Mouse (Mus musculus) liver, embryonic 14.5 days (tissue): ENCODE results near the gene Dock9. TPM values are rescaled to one million over a fixed set of nuclear protein-coding genes. Genes with fewer than 3 reads are reported as not detected.

Experiments
- ATAC-seq: fragments of 200-750 bp; cut with Nextera tagmentation; 2 replicates; pipeline ENCODE4 v1.8.0; 2017; ENCODE audit warnings: moderate number of reproducible peaks, mild to moderate bottlenecking, moderate library complexity; ENCODE audit not compliant: insufficient read depth
- DNase-seq, 3 experiments: peaks; one replicate each; pipeline ENCODE4 v3.0.0-alpha.2; 2012 to 2013; ENCODE audit warnings: low read depth in 3 of 3, low spot score in 3 of 3
- H3K27ac ChIP-seq: fragments of 300-500 bp; sonication (generic); 2 replicates; pipeline ENCODE4 v1.5.1; 2014; ENCODE audit warnings: moderate library complexity, mild to moderate bottlenecking, control low read depth, inconsistent platforms
- H3K27me3 ChIP-seq: fragments of 300-500 bp; sonication (generic); 2 replicates; pipeline ENCODE4 v1.6.1; 2014; ENCODE audit warnings: mild to moderate bottlenecking, low read length, moderate library complexity; ENCODE audit not compliant: control insufficient read depth, insufficient read depth
- H3K36me3 ChIP-seq: fragments of 300-500 bp; sonication (generic); replicated peaks from 2 replicates; pipeline ENCODE4 v1.6.1; 2014; ENCODE audit warnings: low read depth; ENCODE audit not compliant: control insufficient read depth, insufficient read depth
- H3K4me1 ChIP-seq, 2 experiments: fragments of 200-500 bp in 1 of 2; fragments of 300-500 bp in 1 of 2; sonication (generic) in 1 of 2; replicated peaks; 2 replicates each; pipeline ENCODE4 v1.6.1; 2012 to 2014; ENCODE audit warnings: antibody characterized with exemption in 1 of 2, inconsistent platforms in 1 of 2, low read length in 1 of 2; ENCODE audit not compliant: control insufficient read depth in 2 of 2, insufficient read depth in 2 of 2
- H3K4me2 ChIP-seq: fragments of 300-500 bp; sonication (generic); 2 replicates; pipeline ENCODE4 v1.6.1; 2014; ENCODE audit warnings: low read depth, mild to moderate bottlenecking, control low read depth, moderate library complexity
- H3K4me3 ChIP-seq, 2 experiments: fragments of 200-500 bp in 1 of 2; fragments of 300-500 bp in 1 of 2; sonication (generic) in 1 of 2; 2 replicates each; pipeline ENCODE4 v1.5.1; 2012 to 2014; ENCODE audit warnings: low read depth in 2 of 2, low read length in 2 of 2, mild to moderate bottlenecking in 2 of 2, control low read depth in 1 of 2, inconsistent platforms in 1 of 2, moderate library complexity in 1 of 2; ENCODE audit not compliant: insufficient read depth in 1 of 2
- H3K9ac ChIP-seq: fragments of 300-500 bp; sonication (generic); replicated peaks from 2 replicates; pipeline ENCODE4 v1.6.1; 2014; ENCODE audit warnings: mild to moderate bottlenecking, control low read depth, moderate library complexity
- H3K9me3 ChIP-seq: fragments of 300-500 bp; sonication (generic); 2 replicates; pipeline ENCODE4 v1.6.1; 2016; ENCODE audit warnings: low read length, mixed read lengths; ENCODE audit not compliant: control insufficient read depth
- CTCF ChIP-seq: IDR thresholded peaks from 2 replicates; pipeline ENCODE4 v1.5.1; 2016; ENCODE audit warnings: antibody characterized with exemption, low read depth, control low read depth
- EP300 ChIP-seq: IDR thresholded peaks from 2 replicates; pipeline ENCODE4 v1.6.1; 2016; ENCODE audit warnings: antibody characterized with exemption, low read depth
- WGBS: fragments of 180-500 bp; shearing (Covaris S2); extraction: QIAGEN DNeasy Blood & Tissue Kit; methylation state at CpG from one replicate; pipeline ENCODE4 v1.1.7; 2014; ENCODE audit not compliant: insufficient replicate concordance; 5-methylcytosine and 5-hydroxymethylcytosine counted together
- polyA plus RNA-seq, 2 experiments: library from polyadenylated mRNA; depleted of rRNA in 1 of 2; stranded (reverse) in 1 of 2; unstranded in 1 of 2; fragments of >200 nt; fragmentation: Nextera tagmentation in 1 of 2; extraction: Ambion mirVana in 1 of 2; gene quantifications; 2 replicates each; pipeline versions ENCODE4 v1.2.1 to v1.2.3; 2012 to 2014

The Dock9 gene
- polyA plus RNA-seq, 2 experiments = 1.2 to 1.8 TPM

DNA sequence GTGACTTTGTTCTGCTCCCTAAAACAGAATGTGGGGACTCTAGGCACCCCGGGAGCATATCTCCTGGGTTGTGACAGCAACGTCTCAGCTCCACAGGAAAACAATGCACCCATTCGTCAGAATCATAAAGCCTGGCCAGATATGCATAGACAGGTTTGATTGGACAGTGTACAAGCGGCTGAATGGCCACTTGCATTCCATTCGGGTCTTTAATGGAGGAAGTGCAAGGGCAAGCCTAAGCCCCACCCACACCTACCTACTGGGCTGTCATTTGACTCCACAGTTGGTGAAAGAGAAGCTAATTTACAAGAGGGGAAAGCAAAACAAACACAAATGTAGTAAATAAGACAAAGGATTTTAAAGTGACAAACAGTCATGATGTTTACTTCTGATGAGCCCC lies 189.1 kb downstream of the Dock9 start:
- H3K4me2 ChIP-seq = no peak overlapping the region
- ATAC-seq (no peak), DNase-seq (no peak)
- no peaks in the 10 kb centered on the region for H3K4me1 ChIP-seq
- H3K9ac ChIP-seq = no peak overlapping the region
- TF ChIP-seq CTCF (no peak), EP300 (no peak)
- H3K27ac ChIP-seq = no peak overlapping the region
- no peaks in the 10 kb centered on the region for H3K9me3 ChIP-seq
- no peaks in the 10 kb centered on the region for H3K36me3 ChIP-seq
- no peak overlapping the region for H3K4me3 ChIP-seq
- WGBS = 33% methylated on average over 5 of the region's 5 CpGs
- H3K27me3 ChIP-seq = no peaks in the 10 kb centered on the region

DNA sequence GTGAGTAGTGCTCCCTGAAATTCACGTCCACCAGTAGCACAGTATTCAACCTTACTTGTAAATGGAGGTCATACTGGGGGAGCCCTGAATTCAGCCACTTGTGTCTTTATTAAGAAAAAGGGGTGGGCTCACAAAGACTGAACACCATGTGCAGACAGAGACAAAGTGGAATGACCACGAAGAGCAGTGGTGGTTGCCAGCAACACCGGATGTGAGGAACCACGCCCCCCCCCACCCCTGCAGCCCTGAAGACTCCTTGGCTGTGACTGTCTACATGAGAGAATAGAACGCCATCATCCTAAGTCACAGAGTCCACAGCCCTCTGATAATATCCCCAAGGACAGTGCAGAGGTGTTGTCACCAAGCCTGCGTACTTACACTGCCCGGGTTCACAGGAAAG lies 191.2 kb downstream of the Dock9 start:
- Histone ChIP-seq H3K4me2 (no peak overlapping the region), H3K9ac (no peak overlapping the region), H3K36me3 (no peaks in the 10 kb centered on the region), H3K27me3 (no peaks in the 10 kb centered on the region), H3K4me3 (no peak overlapping the region), H3K4me1 (no peaks in the 10 kb centered on the region), H3K27ac (no peak overlapping the region), H3K9me3 (no peaks in the 10 kb centered on the region)
- DNase-seq = no peak
- ATAC-seq = no peak
- TF ChIP-seq CTCF = no peak
- 57% methylated on average over 7 of the region's 7 CpGs for WGBS

DNA sequence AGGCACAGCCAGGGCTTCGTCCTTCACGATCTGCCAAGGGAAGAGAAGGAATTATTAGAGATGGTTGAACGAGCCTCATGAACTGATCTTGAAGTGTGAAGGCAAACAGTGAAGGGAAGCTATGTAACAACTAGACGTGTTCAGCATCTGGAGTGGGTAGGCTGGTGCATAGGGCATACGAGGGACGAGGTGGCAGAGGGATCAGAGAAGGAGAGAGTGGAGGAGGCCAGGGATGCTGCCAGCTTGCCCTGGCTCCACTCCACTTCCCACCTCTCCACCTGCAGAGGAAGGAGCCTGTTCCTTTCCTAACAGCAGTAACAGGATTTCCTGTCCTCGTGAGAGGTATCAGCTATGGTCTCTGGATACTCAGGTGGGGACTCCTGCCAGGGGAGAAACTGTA lies 192.4 kb downstream of the Dock9 start:
- no peak for ATAC-seq
- no peaks in the 10 kb centered on the region for H3K9me3 ChIP-seq
- no peaks in the 10 kb centered on the region for H3K36me3 ChIP-seq
- no peak for DNase-seq
- H3K4me2 ChIP-seq = no peak overlapping the region
- 59% methylated on average over 7 of the region's 7 CpGs for WGBS
- no peaks in the 10 kb centered on the region for H3K27me3 ChIP-seq
- H3K4me1 ChIP-seq = no peaks in the 10 kb centered on the region
- TF ChIP-seq CTCF (no peak), EP300 (no peak)
- no peak overlapping the region for H3K27ac ChIP-seq
- H3K4me3 ChIP-seq = no peak overlapping the region
- H3K9ac ChIP-seq = no peak overlapping the region

DNA sequence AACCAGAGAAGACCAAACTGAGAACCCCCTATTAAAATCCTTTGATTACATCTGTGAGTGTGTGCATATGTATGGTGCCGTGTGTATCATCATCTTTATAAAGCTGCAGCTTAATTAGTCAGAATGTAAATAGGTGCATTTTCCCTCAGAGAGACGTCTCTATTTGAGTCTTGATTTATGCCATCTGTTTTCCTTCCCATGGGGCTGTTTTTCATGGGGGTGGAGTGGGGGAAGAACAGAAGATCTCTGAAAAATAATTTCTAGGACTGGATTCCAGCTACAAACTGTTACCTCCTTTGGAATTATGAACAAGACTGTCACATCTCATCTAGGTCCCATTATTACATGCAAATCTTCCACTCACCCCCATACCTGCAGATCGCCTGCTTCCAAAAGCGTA lies 193.1 kb downstream of the Dock9 start:
- 62% methylated on average over 4 of the region's 4 CpGs for WGBS
- Histone ChIP-seq H3K27me3 (no peaks in the 10 kb centered on the region), H3K9me3 (no peaks in the 10 kb centered on the region), H3K4me1 (no peaks in the 10 kb centered on the region), H3K36me3 (no peaks in the 10 kb centered on the region), H3K27ac (no peak overlapping the region), H3K4me2 (no peak overlapping the region), H3K9ac (no peak overlapping the region), H3K4me3 (no peak overlapping the region)
- no peak for TF ChIP-seq EP300
- no peak for TF ChIP-seq CTCF
- DNase-seq = no peak
- ATAC-seq = no peak

DNA sequence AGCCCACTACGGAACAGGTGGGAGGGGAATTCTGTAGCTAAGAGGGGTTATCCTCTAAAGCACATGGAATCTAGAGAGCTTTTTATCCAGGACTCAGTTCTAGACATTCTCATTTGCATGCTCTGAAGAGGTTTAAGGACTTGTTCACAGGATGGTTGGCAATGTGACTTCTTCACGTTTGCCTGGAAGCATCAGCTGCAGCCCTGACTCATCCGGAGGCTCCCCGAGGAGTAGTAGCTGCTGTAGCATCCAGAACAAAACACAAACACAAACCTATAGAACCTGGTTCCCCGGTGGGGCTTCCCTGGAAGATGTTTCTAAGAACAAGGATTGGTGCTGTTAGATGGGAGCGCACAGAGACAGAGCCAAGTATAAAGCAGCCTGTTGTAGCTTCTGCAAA lies 195.0 kb downstream of the Dock9 start:
- H3K27ac ChIP-seq = no peak overlapping the region
- 77% methylated on average over 6 of the region's 6 CpGs for WGBS
- no peak overlapping the region for H3K4me2 ChIP-seq
- no peak for TF ChIP-seq EP300
- no peak for TF ChIP-seq CTCF
- ATAC-seq = no peak
- no peaks in the 10 kb centered on the region for H3K36me3 ChIP-seq
- H3K4me3 ChIP-seq = no peak overlapping the region
- H3K4me1 ChIP-seq = no peaks in the 10 kb centered on the region
- no peak for DNase-seq
- no peaks in the 10 kb centered on the region for H3K9me3 ChIP-seq
- no peaks in the 10 kb centered on the region for H3K27me3 ChIP-seq
- H3K9ac ChIP-seq = no peak overlapping the region

DNA sequence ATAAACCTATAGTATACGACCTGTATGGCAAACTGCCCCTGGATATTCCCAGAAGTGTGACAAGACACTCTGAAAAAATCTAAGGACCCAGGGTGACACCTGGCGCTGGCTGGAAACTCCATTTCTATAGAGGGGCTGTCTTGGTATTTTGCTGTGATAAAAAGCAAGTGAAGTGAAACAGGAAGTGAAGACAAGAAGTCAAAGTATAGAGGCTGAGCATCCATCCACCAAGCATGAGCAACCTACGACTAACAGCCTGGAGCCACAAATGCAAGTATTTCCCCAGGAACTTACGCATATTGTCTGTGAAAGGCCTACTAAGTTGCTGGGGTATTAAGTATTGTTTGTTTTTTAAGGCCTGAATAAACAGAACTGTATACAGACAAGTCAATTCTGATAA lies 197.1 kb downstream of the Dock9 start:
- Histone ChIP-seq H3K9me3 (no peaks in the 10 kb centered on the region), H3K4me1 (no peaks in the 10 kb centered on the region), H3K4me2 (no peak overlapping the region), H3K27ac (no peak overlapping the region), H3K36me3 (no peaks in the 10 kb centered on the region), H3K27me3 (no peaks in the 10 kb centered on the region), H3K9ac (no peak overlapping the region), H3K4me3 (no peak overlapping the region)
- no peak for TF ChIP-seq EP300
- no peak for TF ChIP-seq CTCF
- ATAC-seq (no peak), DNase-seq (no peak)
- WGBS = 68% methylated on average over 4 of the region's 4 CpGs
